In genomic region chr19:29253728-29254127, GRCm38 (mm10) we compare ENCODE assay signal across 8 mouse cellular contexts. TPM values are rescaled to one million over a fixed set of nuclear protein-coding genes. Genes with fewer than 3 reads are reported as not detected.
DNase-seq lines count a peak whose midpoint lies in the region; ATAC-seq and TF ChIP-seq lines count a peak whose summit lies in the region.

No protein-coding gene starts in this region.

- peak overlapping the region; percentile 92 for H3K4me3 ChIP-seq in embryonic facial prominence, embryonic 13.5 days
- 0 out of 2 replicates have a peak overlapping the region, but pooled peaks have one; percentile 74 for H3K4me3 ChIP-seq in limb, embryonic 11.5 days (ENCODE audit: low read depth, low read length)
- peak overlapping the region; percentile 92 for H3K4me3 ChIP-seq in midbrain, embryonic 13.5 days (replicated peaks)
- H3K4me3 ChIP-seq in small intestine, adult 2 months (ENCODE audit: low read depth, low read length) = peak overlapping the region; percentile 55

- no peaks in the 10 kb centered on the region for H3K9me3 ChIP-seq in embryonic facial prominence, embryonic 13.5 days
- H3K9me3 ChIP-seq in limb, embryonic 11.5 days (ENCODE audit: control insufficient read depth, low read length) = no peaks in the 10 kb centered on the region
- no peaks in the 10 kb centered on the region for H3K9me3 ChIP-seq in midbrain, embryonic 13.5 days

- WGBS in embryonic facial prominence, embryonic 13.5 days = 2% methylated on average over 9 of the region's 9 CpGs
- 7% methylated on average over 9 of the region's 9 CpGs for WGBS in limb, embryonic 11.5 days
- 2% methylated on average over 9 of the region's 9 CpGs for WGBS in midbrain, embryonic 13.5 days
- WGBS in small intestine, adult 2 months = 1% methylated on average over 9 of the region's 9 CpGs

- H3K27me3 ChIP-seq in embryonic facial prominence, embryonic 13.5 days = no peaks in the 10 kb centered on the region
- H3K27me3 ChIP-seq in limb, embryonic 11.5 days (ENCODE audit: control insufficient read depth, insufficient read depth, low read length) = no peaks in the 10 kb centered on the region
- no peaks in the 10 kb centered on the region for H3K27me3 ChIP-seq in midbrain, embryonic 13.5 days
- no peaks in the 10 kb centered on the region for H3K27me3 ChIP-seq in small intestine, adult 2 months (ENCODE audit: control insufficient read depth, insufficient read depth, low read length)

- H3K4me2 ChIP-seq in embryonic facial prominence, embryonic 13.5 days = peak overlapping the region; percentile 86
- H3K4me2 ChIP-seq in limb, embryonic 11.5 days (ENCODE audit: low read depth, severe bottlenecking) = peak overlapping the region; percentile 74
- peak overlapping the region; percentile 79 for H3K4me2 ChIP-seq in midbrain, embryonic 13.5 days (replicated peaks)

- H3K9ac ChIP-seq in embryonic facial prominence, embryonic 13.5 days = peak overlapping the region; percentile 55
- H3K9ac ChIP-seq in limb, embryonic 11.5 days (ENCODE audit: low read length) = no peak overlapping the region
- H3K9ac ChIP-seq in midbrain, embryonic 13.5 days (replicated peaks) = no peak overlapping the region; the same call in 1 of the 2 replicates

- ATAC-seq in embryonic facial prominence, embryonic 13.5 days (ENCODE audit: insufficient number of reproducible peaks, insufficient read depth, low FRiP score, low TSS enrichment, low read depth) = no peak
- ATAC-seq in limb, embryonic 11.5 days (ENCODE audit: insufficient number of reproducible peaks, low FRiP score, low TSS enrichment, low read depth) = peak; percentile 47; the same call in 1 of the 2 replicates
- ATAC-seq in midbrain, embryonic 13.5 days = peak; percentile 38

- DNase-seq in 3T3-L1 (ENCODE audit: low read depth, low spot score) = peak; percentile 96
- peak; percentile 89 to 92 for DNase-seq in adrenal gland, postnatal 36 days
- peak; percentile 86 to 90 for DNase-seq in heart, adult 18-20 months
- peak; percentile 85 for DNase-seq in kidney, adult 18-20 months
- peak; percentile 87 for DNase-seq in limb, embryonic 11.5 days (ENCODE audit: low spot score)

- H3K36me3 ChIP-seq in embryonic facial prominence, embryonic 13.5 days = 0 out of 2 replicates have a peak, but pooled peaks cover 3% of the 10 kb centered on the region
- H3K36me3 ChIP-seq in limb, embryonic 11.5 days (ENCODE audit: control insufficient read depth, insufficient read depth, low read length) = no peaks in the 10 kb centered on the region
- 0 out of 2 replicates have a peak, but pooled peaks cover 2% of the 10 kb centered on the region for H3K36me3 ChIP-seq in midbrain, embryonic 13.5 days
- H3K36me3 ChIP-seq in small intestine, adult 2 months (ENCODE audit: control insufficient read depth, insufficient read depth, low read length) = peaks cover 6% of the 10 kb centered on the region

- TF ChIP-seq CTCF in small intestine, adult 2 months (IDR thresholded peaks at IDR 0.05; ENCODE audit: extremely low read depth, insufficient read length, insufficient replicate concordance, low read depth, low read length) = peak; percentile 95; the same call in 1 of the 2 replicates

- H3K27ac ChIP-seq in embryonic facial prominence, embryonic 13.5 days = no peak overlapping the region
- H3K27ac ChIP-seq in limb, embryonic 11.5 days (replicated peaks; ENCODE audit: low read depth, low read length) = no peak overlapping the region
- peak overlapping the region; percentile 45 for H3K27ac ChIP-seq in midbrain, embryonic 13.5 days
- peak overlapping the region; percentile 51 for H3K27ac ChIP-seq in small intestine, adult 2 months (ENCODE audit: insufficient read depth, low read depth, low read length)

- peak; percentile 35; the same call in 1 of the 2 replicates for TF ChIP-seq POLR2A in small intestine, adult 2 months (IDR thresholded peaks at IDR 0.05; ENCODE audit: low read depth, low read length)

- H3K4me1 ChIP-seq in embryonic facial prominence, embryonic 13.5 days = peaks cover 39% of the 10 kb centered on the region
- H3K4me1 ChIP-seq in limb, embryonic 11.5 days (ENCODE audit: control insufficient read depth, insufficient read depth, low read length) = peaks cover 2% of the 10 kb centered on the region; the same call in 1 of the 2 replicates
- peaks cover 55% of the 10 kb centered on the region for H3K4me1 ChIP-seq in midbrain, embryonic 13.5 days (replicated peaks)
- H3K4me1 ChIP-seq in small intestine, adult 2 months (ENCODE audit: control insufficient read depth, insufficient read depth, insufficient read length, low read length) = peaks cover 6% of the 10 kb centered on the region; the same call in 1 of the 2 replicates

RNA-seq across cellular contexts. Expression of gene Jak2, which starts 2.1 kb away (rescaled TPM):
- total RNA-seq in adrenal gland, postnatal 36 days (2021) = 10 to 100 TPM; 16.1 to 24.2 TPM
- polyA plus RNA-seq in embryonic facial prominence, embryonic 13.5 days (2015; fragmentation: Nextera tagmentation; extraction: Ambion mirVana) = 11.0 and 13.3 TPM in 2 replicates
- total RNA-seq in heart, adult 18-20 months (2021) = 10 to 100 TPM; 16.2 to 20.1 TPM
- 11.4 and 11.6 TPM in 2 replicates for polyA plus RNA-seq in limb, embryonic 11.5 days (2014; fragmentation: Nextera tagmentation; extraction: Ambion mirVana)
- polyA plus RNA-seq in midbrain, embryonic 13.5 days (2015; fragmentation: Nextera tagmentation; extraction: Ambion mirVana) = 13.4 and 14.6 TPM in 2 replicates
- 4.0 and 14.5 TPM in 2 replicates for polyA plus RNA-seq in small intestine, adult 2 months (2012; rRNA removed)

Comparison
In these comparisons a context has a peak if more than half of its experiments do, and no peak if none do; other contexts are left out.
1. H3K27ac ChIP-seq: peak in midbrain, embryonic 13.5 days (single experiment) and small intestine, adult 2 months (single experiment); none in embryonic facial prominence, embryonic 13.5 days (single experiment) and limb, embryonic 11.5 days (single experiment).
2. Peak in every context shown above with its lines, with median percentiles within 50 percentile points of each other: DNase-seq, H3K4me2 ChIP-seq and H3K4me3 ChIP-seq.